Mouse (Mus musculus) left cerebral cortex, adult 18-20 months (tissue): Measurements from ENCODE around the gene Tomm6. TPM values are rescaled to one million over a fixed set of nuclear protein-coding genes. Genes with fewer than 3 reads are reported as not detected.
A peak's percentile ranks its signal among the peaks of the same experiment; 100 is the strongest.
"Not testable (repeated sequence)": the region's sequence is repeated elsewhere in the genome, so short reads cannot be mapped to it uniquely, and the experiment has no call there.

Experiments used
- DNase-seq, 2 experiments: peaks; one replicate each; pipeline ENCODE4 v3.0.0; 2021 to 2022; ENCODE audit warnings: low spot score in 2 of 2, mixed read lengths in 1 of 2
- total RNA-seq, 2 experiments: library from RNA; stranded (reverse); gene quantifications; 2 replicates each; pipeline ENCODE4 v1.2.3; 2021

The Tomm6 gene
- total RNA-seq, 2 experiments from 2014 or later = 205 to 227 TPM

- DNase-seq = no peak
These were observed 32.5 kb downstream of the Tomm6 start for GRCm38 (mm10) chr17:47655697-47656096.

- DNase-seq = not testable (repeated sequence)
These were observed 33.8 kb downstream of the Tomm6 start for GRCm38 (mm10) chr17:47654346-47654745.

GRCm38 (mm10) chr17:47651953-47652352 is 36.2 kb downstream of the Tomm6 start:
- no peak for DNase-seq

DNA sequence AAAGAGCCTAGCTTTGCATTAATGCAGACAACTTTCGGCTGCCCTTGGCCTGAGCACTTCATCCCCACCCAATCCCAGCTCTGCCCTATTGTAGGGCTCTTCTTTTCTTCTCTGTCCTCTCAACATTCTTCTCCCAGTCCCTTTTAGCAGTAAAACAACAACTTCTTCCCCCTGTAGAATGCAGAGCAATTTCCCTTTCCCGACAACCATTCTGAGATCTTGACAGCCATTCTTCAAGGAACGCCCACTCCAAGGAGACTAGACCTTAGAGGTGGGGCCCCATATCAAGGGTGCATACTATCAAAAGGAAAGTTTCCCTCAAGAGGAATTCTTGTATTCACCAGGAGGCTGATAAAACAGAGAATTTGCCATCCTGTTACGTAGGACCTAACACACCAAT is 39.2 kb downstream of the Tomm6 start:
- no peak for DNase-seq

- DNase-seq = peak; percentile 22 to 30
These were observed 41.5 kb downstream of the Tomm6 start for GRCm38 (mm10) chr17:47646683-47647082.

DNA sequence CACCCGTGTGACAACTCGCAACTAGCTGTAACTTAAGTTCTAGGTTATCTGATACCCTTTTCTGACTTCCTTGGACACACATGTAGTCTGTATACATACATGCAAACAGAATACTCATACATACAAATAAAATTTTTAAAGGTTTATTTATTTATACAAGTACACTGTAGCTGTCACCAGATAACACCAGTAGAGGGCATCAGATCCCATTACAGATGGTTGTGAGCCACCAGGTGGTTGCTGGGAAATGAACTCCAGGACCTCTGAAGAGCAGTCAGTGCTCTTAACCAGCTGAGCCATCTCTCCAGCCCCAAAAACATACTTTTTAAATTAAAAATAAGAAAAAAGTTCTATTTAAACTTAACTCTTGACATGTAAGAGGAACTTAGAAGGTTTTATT is 45.2 kb downstream of the Tomm6 start:
- no peak for DNase-seq

Other genes starting within 250 kb of the Tomm6 start
- 10 to 100 TPM; 16.8 to 19.1 TPM for gene Taf8, start 186.1 kb downstream of the Tomm6 start, total RNA-seq
- 10 to 100 TPM; 33.6 to 40.7 TPM for gene Ccnd3, start 183.3 kb downstream of the Tomm6 start, total RNA-seq
- 10 to 100 TPM; 18.3 to 18.7 TPM for gene Bysl, start 76.9 kb downstream of the Tomm6 start, total RNA-seq
- gene Med20, start 76.8 kb downstream of the Tomm6 start, total RNA-seq = 10 to 100 TPM; 33.0 to 33.5 TPM
- 1 to 10 TPM; 3.3 to 8.3 TPM for gene Gm20517, start 76.8 kb downstream of the Tomm6 start, total RNA-seq
- 10 to 100 TPM in 1 of 2 experiments, 1 to 10 TPM in 1; 8.0 to 11.3 TPM for gene Usp49, start 57.7 kb downstream of the Tomm6 start, total RNA-seq
- 10 to 100 TPM; 32.2 to 37.0 TPM for gene Frs3, start 644 bp upstream of the Tomm6 start, total RNA-seq
- 1 to 10 TPM; 4.1 to 5.3 TPM for gene Gm21981, start 6.1 kb upstream of the Tomm6 start, total RNA-seq
- gene Prickle4, start 6.3 kb upstream of the Tomm6 start, total RNA-seq = 1 to 10 TPM; 2.5 to 4.5 TPM
- gene Pgc, start 38.5 kb upstream of the Tomm6 start, total RNA-seq = not detected
- 10 to 100 TPM; 10.4 to 13.5 TPM for gene Tfeb, start 48.6 kb upstream of the Tomm6 start, total RNA-seq
- under 1 TPM in 1 of 2 experiments, not detected in 1; 0.88 TPM for gene Mdfi, start 146.3 kb upstream of the Tomm6 start, total RNA-seq
- 10 to 100 TPM; 47.6 to 47.8 TPM for gene Foxp4, start 236.3 kb upstream of the Tomm6 start, total RNA-seq